Mouse (Mus musculus): ENCODE data around the gene Elmsan1. TPM values are rescaled to one million over a fixed set of nuclear protein-coding genes. Genes with fewer than 3 reads are reported as not detected.

The Elmsan1 gene
- total RNA-seq, 4 experiments from 2014 or later = 17.8 to 23.3 (median 20.3) TPM

DNA sequence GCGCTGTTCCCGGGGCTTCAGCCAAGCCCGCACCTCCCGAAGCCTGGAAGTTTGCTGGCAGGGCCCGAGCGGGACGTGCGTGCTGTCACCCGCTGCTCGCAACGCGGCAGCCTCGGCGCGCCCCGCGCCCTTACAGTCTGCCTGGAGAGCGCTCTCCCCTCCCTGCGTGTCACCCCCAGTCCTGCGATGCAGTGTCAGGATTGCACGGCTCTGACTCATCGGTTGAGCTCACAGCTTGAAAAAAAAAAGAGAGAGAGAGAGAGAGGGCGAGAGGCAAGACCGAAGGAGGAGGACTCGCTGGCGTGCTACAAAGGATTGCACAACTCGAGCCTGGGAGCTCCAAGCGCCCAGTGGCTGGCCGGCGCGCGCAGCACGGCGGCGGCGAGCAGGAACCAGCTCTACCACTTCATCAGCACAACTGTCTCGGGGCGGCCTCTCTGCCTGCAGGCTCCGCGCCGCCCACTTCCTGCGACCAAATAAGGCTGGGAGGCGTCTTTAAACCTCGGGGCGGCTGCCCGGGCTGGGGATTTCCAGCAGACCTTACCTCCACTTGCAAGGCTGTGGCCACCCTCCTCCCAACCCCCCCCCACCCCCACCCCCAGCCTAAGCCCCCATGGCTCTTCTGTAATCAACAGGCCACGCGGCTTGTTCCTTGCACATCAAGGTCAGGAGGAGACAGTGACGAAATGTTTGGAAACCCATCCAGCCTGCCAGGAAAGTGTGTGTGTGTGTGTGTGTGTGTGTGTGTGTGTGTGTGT lies 24.9 kb downstream of the Elmsan1 start:
- peak; percentile 74 to 94 for DNase-seq (ENCODE audit: low spot score in 2 of 2)

GRCm38 (mm10) chr12:84192741-84193641 lies 25.7 kb downstream of the Elmsan1 start:
- DNase-seq (ENCODE audit: low spot score in 2 of 2) = peak in 1 of 2 experiments; percentile 59

- no peak for DNase-seq (ENCODE audit: low spot score in 2 of 2)
Observed at GRCm38 (mm10) chr12:84192280-84192679, 26.4 kb downstream of the Elmsan1 start.

DNA sequence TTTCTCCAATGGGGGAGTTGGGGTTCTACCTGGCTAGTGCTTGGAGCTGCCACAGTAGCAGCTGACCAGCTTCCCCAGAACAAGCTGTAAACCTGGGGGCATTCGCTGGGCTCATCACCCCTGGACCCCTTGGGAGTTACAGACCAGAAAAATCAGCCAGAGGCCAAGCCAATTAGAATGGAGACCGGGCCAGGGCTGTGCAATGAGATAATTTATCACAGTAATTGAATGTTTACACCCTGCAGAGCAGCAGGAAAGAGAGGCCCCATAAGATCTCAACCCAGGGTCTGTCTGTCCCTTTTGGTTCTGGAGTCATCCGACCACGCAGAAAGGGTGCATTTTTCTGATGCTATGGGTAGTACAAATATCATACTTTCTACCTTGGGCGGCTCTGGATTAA lies 26.9 kb downstream of the Elmsan1 start:
- DNase-seq (ENCODE audit: low spot score in 2 of 2) = no peak

DNA sequence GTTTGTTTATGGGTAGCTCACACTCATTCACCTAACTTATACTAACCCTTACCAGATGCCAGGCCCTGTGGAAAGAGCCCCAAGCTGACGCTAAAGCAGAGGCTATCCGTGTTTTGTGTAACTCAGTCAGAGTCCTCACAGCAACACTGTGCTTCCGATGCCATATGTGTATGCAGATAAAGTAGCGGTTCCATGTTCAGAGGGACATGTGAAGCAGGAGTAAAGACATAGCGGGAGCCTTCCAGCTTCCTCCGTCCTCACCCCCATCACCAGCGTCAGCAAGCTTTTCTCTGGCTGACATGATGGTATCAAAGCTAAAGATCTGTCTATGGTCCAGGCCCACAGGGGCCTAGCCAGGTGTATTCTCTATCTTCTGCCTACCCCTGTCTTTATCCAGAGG lies 27.5 kb downstream of the Elmsan1 start:
- no peak for DNase-seq (ENCODE audit: low spot score in 2 of 2)

DNA sequence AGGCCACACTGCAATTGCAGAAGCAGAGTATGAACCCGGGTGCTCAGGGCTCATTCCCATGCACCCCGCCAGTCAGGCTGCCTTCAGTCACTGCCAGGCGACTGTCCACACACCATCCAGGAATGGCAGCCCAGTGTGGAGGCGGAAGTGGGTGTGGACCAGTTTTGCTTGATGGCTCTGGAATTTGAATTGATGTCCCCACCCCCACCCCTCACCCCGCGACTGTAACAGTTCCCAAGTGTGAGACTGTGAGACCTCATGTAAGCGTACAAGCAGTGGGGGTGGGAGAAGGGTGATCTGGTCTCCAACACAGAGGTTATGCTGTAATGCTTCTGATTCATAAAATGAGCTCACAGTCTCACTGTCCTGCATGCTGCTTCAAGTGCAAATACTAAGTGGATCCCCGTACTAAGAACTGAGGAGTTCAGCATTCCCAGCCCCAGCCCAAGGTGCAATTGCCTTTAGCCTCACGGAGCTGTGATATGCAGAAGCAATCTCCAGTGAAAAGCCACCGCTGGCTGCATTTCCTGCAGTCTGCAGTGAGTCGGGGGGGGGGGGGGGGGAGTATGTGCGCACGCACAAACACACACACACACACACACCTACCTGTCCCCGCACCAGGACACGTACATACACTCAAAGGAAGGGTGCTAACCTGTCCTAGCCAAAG lies 28.4 kb downstream of the Elmsan1 start:
- DNase-seq (ENCODE audit: low spot score in 2 of 2) = no peak

DNA sequence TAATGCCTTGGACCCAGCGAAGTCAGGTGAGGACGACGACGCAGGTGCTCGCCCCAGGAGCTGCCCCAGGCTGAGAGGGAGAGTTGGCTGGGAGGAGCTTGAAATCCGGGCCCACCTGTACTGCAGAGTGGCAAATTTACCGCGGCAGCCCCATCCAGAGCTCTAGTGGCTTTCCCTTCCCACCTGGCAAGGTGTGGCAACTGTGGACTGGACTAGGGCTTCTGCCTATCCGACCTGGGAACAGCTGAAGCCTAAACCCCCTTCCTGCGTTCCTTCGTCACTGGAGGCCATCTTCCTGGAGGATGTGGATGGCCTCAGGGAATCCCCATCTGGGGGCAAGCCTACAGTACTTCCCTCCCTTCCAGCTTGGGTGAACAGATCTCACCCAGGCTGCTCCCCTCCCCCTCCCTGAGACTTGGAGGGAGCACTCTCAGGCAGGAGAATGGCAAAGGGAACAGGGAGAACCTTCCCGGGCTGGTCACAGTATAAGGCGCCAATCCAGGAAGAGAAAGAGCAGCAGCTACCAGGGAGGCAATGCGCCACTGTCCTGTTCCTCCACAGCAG lies 29.7 kb downstream of the Elmsan1 start:
- no peak for DNase-seq (ENCODE audit: low spot score in 2 of 2)

GRCm38 (mm10) chr12:84187752-84188601 lies 30.7 kb downstream of the Elmsan1 start:
- DNase-seq (ENCODE audit: low spot score in 2 of 2) = no peak

DNA sequence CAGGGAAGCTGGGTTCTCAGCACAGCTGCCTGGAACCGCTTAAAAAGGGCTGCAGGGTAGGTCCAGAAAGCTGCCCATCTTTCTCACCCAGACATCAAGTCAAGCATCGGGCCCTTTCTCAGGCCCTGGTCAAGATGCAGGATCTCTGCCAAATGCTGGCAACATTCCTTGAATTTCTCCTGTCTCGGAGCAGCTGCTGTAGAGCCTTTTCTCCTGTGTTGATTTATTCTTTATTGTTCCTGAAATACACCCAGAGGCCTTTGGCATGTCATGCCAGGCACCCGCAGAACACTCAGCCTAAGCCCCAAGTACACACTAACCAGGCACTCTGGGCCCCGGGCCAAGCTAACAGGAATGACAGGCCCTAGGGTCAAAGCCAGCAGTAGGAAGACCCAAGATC lies 31.7 kb downstream of the Elmsan1 start:
- DNase-seq (ENCODE audit: low spot score in 2 of 2) = no peak

DNA sequence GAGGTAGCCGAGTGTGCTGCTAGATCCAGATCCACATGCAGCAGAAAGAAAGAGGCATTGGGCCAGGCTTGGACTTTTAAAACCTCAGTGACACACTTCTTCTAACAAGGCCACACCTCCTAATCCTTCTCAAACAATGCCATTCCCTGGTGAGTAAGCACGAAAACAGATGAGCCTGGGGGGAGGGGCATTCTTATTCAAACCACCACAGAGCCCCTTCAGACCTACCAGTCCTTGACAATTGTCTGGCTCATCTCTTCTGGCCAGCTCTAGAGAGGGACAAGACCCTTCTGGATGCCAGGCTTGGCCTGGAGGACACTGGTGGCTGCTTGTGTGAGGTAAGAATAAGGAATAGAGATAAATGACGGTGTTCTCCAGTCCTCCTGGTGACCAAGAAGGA lies 32.1 kb downstream of the Elmsan1 start:
- no peak for DNase-seq (ENCODE audit: low spot score in 2 of 2)

DNA sequence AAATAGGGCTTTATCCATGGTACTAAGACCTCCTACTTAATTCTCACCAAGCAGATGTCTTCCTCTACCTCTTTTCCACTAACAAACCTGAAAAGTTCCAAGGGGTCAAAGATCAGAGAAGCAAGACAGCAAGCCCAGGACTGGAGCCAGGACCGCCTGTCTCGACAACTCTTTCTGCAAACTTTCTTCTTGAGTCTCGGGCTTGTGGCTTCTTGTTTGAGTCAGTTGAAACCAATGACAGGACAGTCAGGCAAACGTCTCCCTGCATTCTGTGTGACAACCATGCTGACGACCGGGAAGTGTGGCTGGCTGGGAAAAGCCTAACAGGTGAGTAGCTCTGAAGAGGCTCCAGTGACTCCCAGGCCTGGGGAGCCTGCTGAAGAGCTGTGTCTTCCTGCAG lies 33.1 kb downstream of the Elmsan1 start:
- no peak for DNase-seq (ENCODE audit: low spot score in 2 of 2)

- no peak for DNase-seq (ENCODE audit: low spot score in 2 of 2)
Observed at GRCm38 (mm10) chr12:84184979-84185378, 33.7 kb downstream of the Elmsan1 start.

DNA sequence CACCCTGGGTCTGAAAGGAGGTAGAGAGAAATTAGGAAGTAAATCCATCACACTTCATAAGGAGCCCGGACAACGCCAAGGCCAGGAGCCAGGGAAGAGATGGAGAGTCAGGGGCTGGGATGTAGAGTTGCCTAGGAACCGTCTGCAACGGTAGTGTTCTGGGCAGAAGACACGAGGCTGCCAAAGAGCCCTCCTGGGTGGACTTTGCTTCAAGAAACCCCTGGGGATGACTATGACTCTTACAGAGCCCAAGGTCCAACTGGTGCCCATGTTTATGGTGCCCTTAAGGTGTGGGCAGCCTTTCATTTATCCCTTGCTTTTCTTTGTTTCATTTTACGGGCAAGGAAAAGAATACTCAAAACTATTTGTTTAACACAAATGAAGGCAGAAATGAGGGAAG lies 36.7 kb downstream of the Elmsan1 start:
- DNase-seq (ENCODE audit: low spot score in 2 of 2) = no peak

GRCm38 (mm10) chr12:84180701-84181435 lies 37.8 kb downstream of the Elmsan1 start:
- peak in 1 of 2 experiments; percentile 53 for DNase-seq (ENCODE audit: low spot score in 2 of 2)

DNA sequence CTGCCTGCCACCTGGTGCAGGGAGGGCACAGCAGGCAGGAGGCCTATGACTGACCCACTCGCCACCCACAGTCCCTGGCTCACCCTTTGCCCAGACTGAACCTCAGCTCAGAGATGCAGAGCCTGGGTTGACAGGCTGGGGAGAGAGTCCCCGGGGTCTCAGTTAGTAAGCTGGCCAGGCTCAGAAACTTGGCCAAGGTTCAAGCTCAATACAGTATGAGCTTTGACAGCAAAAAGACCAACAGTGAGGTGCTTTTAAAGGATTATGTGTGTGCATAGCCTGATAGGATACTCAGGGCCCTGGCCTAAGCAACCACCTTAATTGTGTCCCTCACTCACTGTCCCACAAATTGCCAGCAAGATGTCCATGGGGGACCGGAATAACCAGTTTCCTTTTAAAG lies 38.6 kb downstream of the Elmsan1 start:
- no peak for DNase-seq (ENCODE audit: low spot score in 2 of 2)

DNA sequence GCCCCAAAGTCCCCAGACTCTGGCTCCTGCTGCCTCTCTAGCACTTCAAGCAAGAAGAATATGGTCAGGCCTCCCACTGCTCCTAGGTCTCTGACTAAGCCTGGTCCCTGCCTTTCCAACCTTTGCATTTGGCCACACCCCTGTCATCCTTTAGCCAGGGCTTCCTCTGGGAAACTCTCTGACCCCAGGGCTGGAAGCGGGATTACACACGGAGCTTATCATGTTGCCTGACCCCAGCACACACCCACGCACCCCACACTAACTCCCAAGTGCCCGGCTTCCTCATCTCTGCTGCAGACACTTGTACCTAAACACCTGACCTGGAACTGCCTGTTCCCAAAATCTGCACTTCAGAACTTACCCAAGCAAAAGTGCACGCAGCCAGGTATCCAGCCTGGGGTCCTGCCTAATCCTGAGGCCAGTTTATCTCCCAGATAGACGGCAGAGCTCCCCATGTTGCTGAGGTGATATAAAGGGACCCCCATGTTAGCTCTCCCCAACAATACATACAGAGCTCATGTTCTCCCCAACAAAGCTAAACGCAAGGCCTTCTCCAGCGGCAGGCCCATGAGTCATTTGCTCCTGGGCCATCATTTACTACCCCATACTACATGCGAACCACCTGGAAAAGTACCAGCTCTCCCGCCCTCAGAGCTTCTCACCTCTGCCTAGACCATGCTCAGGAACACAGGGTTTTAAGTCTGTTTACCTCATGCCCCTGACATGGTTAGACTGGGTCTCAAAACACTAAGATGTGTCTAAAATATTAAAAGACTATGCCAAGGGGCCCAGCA lies 39.8 kb downstream of the Elmsan1 start:
- no peak for DNase-seq (ENCODE audit: low spot score in 2 of 2)

DNA sequence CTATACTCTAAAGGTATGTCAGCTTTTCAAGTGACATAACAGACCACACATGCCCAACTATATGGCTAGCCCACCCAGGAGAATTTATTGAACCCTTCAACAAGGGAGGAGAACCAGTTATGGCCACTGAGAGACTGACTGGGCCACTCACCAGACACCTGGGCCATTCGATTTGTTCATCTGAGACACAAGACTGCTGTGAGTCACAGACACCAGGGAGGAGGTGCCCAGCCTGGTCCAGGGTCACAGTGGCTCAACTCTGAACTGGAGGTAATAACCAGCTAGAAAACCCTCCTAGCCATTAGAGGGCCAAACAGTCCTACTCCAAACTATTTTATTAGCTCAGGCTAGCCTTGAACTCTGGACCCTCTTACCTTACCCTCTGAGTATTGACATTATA lies 40.6 kb downstream of the Elmsan1 start:
- no peak for DNase-seq (ENCODE audit: low spot score in 2 of 2)

DNA sequence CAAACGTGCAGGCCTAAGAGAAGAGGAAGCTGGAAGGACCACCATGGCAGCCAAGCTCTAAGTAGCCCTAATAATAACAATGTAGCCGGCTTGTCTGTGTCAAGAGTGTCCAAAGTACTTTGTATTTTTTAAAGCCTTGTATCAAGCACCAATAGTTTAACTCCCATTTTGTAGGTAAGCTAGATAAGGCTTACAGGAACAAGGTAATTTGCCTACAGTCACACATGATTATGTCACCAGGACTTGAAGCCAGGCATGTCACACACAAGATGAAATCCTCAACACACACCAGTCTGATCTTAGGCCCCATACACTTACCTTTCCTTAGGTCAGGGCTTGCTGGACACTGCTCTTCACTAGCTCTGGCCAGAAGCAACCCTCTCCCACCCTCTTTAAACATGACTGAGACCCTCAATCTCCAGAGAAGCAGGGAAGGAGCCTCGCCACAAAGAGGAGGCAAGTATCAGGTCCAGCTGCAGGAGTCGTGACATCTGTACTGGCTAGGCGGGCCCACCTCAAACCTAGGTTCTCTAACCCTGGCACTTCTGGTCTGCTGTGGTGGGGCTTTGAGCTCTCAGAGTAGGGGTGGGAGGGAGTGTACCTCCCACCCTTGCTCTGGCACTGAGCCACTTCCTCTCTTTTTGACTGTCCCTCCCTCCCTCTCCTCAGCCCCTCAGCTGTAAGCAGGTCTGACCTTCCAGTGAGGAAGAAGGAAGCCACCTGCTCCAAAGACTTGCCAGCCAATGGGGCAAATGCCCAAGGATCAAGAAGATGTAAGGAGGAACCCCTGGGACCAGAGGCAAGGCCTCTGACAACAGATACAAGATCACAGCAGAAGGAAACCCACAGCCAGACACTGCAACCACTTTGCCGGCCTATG lies 41.6 kb downstream of the Elmsan1 start:
- no peak for DNase-seq (ENCODE audit: low spot score in 2 of 2)
